Mouse (Mus musculus) liver, embryonic 13.5 days (tissue): ENCODE results near the gene AW549877. TPM values are rescaled to one million over a fixed set of nuclear protein-coding genes. Genes with fewer than 3 reads are reported as not detected.
A peak's percentile ranks its signal among the peaks of the same experiment; 100 is the strongest.

Source experiments
- ATAC-seq: fragments of 200-750 bp; cut with Nextera tagmentation; 2 replicates; pipeline ENCODE4 v1.8.0; 2017; ENCODE audit warnings: low read depth, mild to moderate bottlenecking, moderate number of reproducible peaks, moderate library complexity
- DNase-seq: peaks from one replicate; pipeline ENCODE4 v3.0.0; 2022
- H3K27ac ChIP-seq: fragments of 300-500 bp; sonication (generic); 2 replicates; pipeline ENCODE4 v1.5.1; 2015; ENCODE audit warnings: moderate library complexity, mild to moderate bottlenecking, inconsistent platforms
- H3K27me3 ChIP-seq: fragments of 300-500 bp; sonication (generic); 2 replicates; pipeline ENCODE4 v1.6.1; 2015; ENCODE audit warnings: mild to moderate bottlenecking, inconsistent platforms
- H3K36me3 ChIP-seq: fragments of 300-500 bp; sonication (generic); 2 replicates; pipeline ENCODE4 v1.6.1; 2015; ENCODE audit warnings: mild to moderate bottlenecking, inconsistent platforms
- H3K4me1 ChIP-seq: fragments of 300-500 bp; sonication (generic); replicated peaks from 2 replicates; pipeline ENCODE4 v1.6.1; 2015; ENCODE audit warnings: inconsistent platforms
- H3K4me2 ChIP-seq: fragments of 300-500 bp; sonication (generic); 2 replicates; pipeline ENCODE4 v1.6.1; 2015; ENCODE audit warnings: inconsistent platforms, mild to moderate bottlenecking, moderate library complexity
- H3K4me3 ChIP-seq: fragments of 300-500 bp; sonication (generic); replicated peaks from 2 replicates; pipeline ENCODE4 v1.5.1; 2015; ENCODE audit warnings: mild to moderate bottlenecking, inconsistent platforms
- H3K9ac ChIP-seq: fragments of 300-500 bp; sonication (generic); 2 replicates; pipeline ENCODE4 v1.6.1; 2015; ENCODE audit warnings: mild to moderate bottlenecking, inconsistent platforms
- H3K9me3 ChIP-seq: fragments of 300-500 bp; sonication (generic); replicated peaks from 2 replicates; pipeline ENCODE4 v1.6.1; 2016; ENCODE audit warnings: inconsistent platforms
- WGBS: fragments of 180-500 bp; shearing (Covaris S2); methylation state at CpG from one replicate; pipeline ENCODE4 v1.1.7; 2015; ENCODE audit not compliant: insufficient replicate concordance; 5-methylcytosine and 5-hydroxymethylcytosine counted together
- polyA plus RNA-seq: library from polyadenylated mRNA; unstranded; fragments of >200 nt; fragmentation: Nextera tagmentation; extraction: Ambion mirVana; gene quantifications from 2 replicates; pipeline ENCODE4 v1.2.1, GENCODE M21; 2015

Gene AW549877
- polyA plus RNA-seq, 1 experiment from 2014 or later = 4.8 TPM

- H3K27ac ChIP-seq = peak overlapping the region; percentile 90
- H3K36me3 ChIP-seq = peaks cover 11% of the 10 kb centered on the region
- WGBS = 59% methylated on average over 3 of the region's 3 CpGs
- ATAC-seq (peak; percentile 47; the same call in 1 of the 2 replicates), DNase-seq (no peak)
- no peaks in the 10 kb centered on the region for H3K9me3 ChIP-seq
- H3K9ac ChIP-seq = peak overlapping the region; percentile 80; the same call in 1 of the 2 replicates
- H3K27me3 ChIP-seq = no peaks in the 10 kb centered on the region
- H3K4me2 ChIP-seq = peak overlapping the region; percentile 85
- H3K4me1 ChIP-seq = peaks cover 9% of the 10 kb centered on the region
- peak overlapping the region; percentile 71 for H3K4me3 ChIP-seq
Measured at GRCm38 (mm10) chr15:3979871-3980270, 15.7 kb downstream of the AW549877 start.

GRCm38 (mm10) chr15:3979061-3979848, 16.3 kb downstream of the AW549877 start, which contains the start of gene Fbxo4:
TSS of gene Fbxo4 (minus strand) at chr15:3979573.
- H3K4me2 ChIP-seq = peak within 1 kb of the TSS; percentile 85
- H3K9me3 ChIP-seq = no peaks in the 10 kb centered on the region
- peak within 1 kb of the TSS; percentile 90 for H3K27ac ChIP-seq
- peaks cover 9% of the 10 kb centered on the region for H3K4me1 ChIP-seq
- peaks cover 6% of the 10 kb centered on the region; the same call in 1 of the 2 replicates for H3K36me3 ChIP-seq
- peak; percentile 28 for DNase-seq
- peak within 1 kb of the TSS; percentile 80 for H3K9ac ChIP-seq
- ATAC-seq = peak; percentile 97
- WGBS = under 1% methylated on average over 59 of the region's 61 CpGs
- no peaks in the 10 kb centered on the region for H3K27me3 ChIP-seq
- peak within 1 kb of the TSS; percentile 71 for H3K4me3 ChIP-seq

DNA sequence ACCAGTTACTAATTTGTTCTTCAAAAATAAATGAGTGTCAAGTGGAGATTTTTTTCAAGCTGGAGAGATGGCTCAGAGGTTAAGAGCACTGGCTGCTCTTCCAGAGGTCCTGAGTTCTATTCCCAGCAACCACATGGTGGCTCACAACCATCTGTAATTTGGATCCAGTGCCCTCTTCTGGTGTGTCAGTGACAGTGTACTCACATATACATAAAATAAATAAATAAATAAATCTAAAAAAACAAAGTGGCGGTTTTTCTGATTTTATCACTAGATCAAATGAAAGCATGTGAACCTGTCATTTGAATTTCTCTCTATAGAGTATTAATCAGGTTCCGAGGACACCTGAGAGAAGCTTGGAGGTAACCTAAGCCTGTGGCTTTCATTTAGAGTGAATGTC, 17.3 kb downstream of the AW549877 start:
- H3K4me2 ChIP-seq = no peak overlapping the region
- 75% methylated on average over 2 of the region's 2 CpGs for WGBS
- H3K4me3 ChIP-seq = no peak overlapping the region

GRCm38 (mm10) chr15:3973300-3973699, 22.2 kb downstream of the AW549877 start:
- H3K9me3 ChIP-seq = no peaks in the 10 kb centered on the region
- ATAC-seq (no peak), DNase-seq (no peak)
- no peak overlapping the region for H3K4me2 ChIP-seq
- no peak overlapping the region for H3K9ac ChIP-seq
- H3K36me3 ChIP-seq = no peaks in the 10 kb centered on the region
- no peak overlapping the region for H3K4me3 ChIP-seq
- no peaks in the 10 kb centered on the region for H3K4me1 ChIP-seq
- WGBS = 62% methylated on average over 3 of the region's 3 CpGs
- H3K27me3 ChIP-seq = no peaks in the 10 kb centered on the region
- no peak overlapping the region for H3K27ac ChIP-seq

More for the DNA sequence above, 17.3 kb downstream of the AW549877 start:
- DNase-seq (no peak), ATAC-seq (no peak)
- H3K36me3 ChIP-seq = 0 out of 2 replicates have a peak, but pooled peaks cover 3% of the 10 kb centered on the region
- H3K4me1 ChIP-seq = peaks cover 9% of the 10 kb centered on the region
- H3K27ac ChIP-seq = no peak overlapping the region
- no peak overlapping the region for H3K9ac ChIP-seq
- no peaks in the 10 kb centered on the region for H3K9me3 ChIP-seq
- no peaks in the 10 kb centered on the region for H3K27me3 ChIP-seq

- H3K9me3 ChIP-seq = no peaks in the 10 kb centered on the region
- H3K4me3 ChIP-seq = no peak overlapping the region
- no peak overlapping the region for H3K27ac ChIP-seq
- 81% methylated on average over 6 of the region's 6 CpGs for WGBS
- no peaks in the 10 kb centered on the region for H3K27me3 ChIP-seq
- DNase-seq = no peak
- H3K36me3 ChIP-seq = no peaks in the 10 kb centered on the region
- H3K4me2 ChIP-seq = no peak overlapping the region
- no peaks in the 10 kb centered on the region for H3K4me1 ChIP-seq
- H3K9ac ChIP-seq = no peak overlapping the region
- ATAC-seq = no peak
Measured at GRCm38 (mm10) chr15:3970193-3970592, 25.4 kb downstream of the AW549877 start.

DNA sequence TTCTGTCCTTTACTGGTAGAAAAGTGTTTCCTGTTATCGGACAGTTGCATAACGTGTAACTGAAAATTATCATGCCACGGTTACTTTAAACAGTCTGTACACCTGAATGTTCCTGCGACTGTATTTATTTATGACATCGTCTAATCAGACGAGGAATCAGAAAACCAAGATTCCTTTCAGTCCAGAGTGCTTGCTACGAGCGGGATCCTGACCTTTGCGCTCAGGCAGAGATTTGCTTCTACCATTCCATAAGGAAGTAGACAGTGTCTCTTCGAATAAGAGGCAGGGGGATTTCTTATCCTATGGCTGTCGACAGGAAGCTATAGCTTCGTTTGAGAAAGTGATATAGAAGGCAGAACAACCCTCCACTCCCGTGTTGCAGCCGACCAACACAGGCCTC, 25.8 kb downstream of the AW549877 start:
- H3K4me1 ChIP-seq = no peaks in the 10 kb centered on the region
- no peak overlapping the region for H3K27ac ChIP-seq
- 76% methylated on average over 14 of the region's 14 CpGs for WGBS
- no peaks in the 10 kb centered on the region for H3K9me3 ChIP-seq
- H3K4me2 ChIP-seq = no peak overlapping the region
- no peak for DNase-seq
- H3K36me3 ChIP-seq = no peaks in the 10 kb centered on the region
- no peak overlapping the region for H3K9ac ChIP-seq
- H3K27me3 ChIP-seq = no peaks in the 10 kb centered on the region
- no peak for ATAC-seq
- H3K4me3 ChIP-seq = no peak overlapping the region

DNA sequence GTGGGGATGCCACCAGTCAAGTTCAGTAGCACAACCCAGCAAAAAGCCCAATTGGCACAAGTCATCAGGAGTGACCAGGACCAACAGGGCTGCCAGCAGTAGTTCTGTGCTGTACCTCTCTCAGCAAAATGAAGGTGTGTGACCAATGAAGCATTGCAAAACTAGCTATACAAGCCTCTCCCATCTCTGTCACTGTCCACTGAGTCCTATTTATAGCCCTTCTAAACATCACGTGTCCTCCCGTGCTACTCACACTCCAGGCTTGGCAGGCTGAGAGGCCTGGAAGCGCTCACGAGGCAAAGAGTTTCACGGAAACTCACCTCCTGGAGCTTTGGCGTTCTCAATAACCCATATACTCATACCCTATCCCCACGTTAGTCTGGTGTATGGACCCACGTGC, 33.3 kb downstream of the AW549877 start:
- H3K4me2 ChIP-seq = no peak overlapping the region
- 70% methylated on average over 8 of the region's 8 CpGs for WGBS
- DNase-seq (no peak), ATAC-seq (no peak)
- no peak overlapping the region for H3K4me3 ChIP-seq
- no peaks in the 10 kb centered on the region for H3K9me3 ChIP-seq
- no peaks in the 10 kb centered on the region for H3K27me3 ChIP-seq
- no peak overlapping the region for H3K9ac ChIP-seq
- H3K27ac ChIP-seq = no peak overlapping the region
- no peaks in the 10 kb centered on the region for H3K36me3 ChIP-seq
- H3K4me1 ChIP-seq = no peaks in the 10 kb centered on the region

DNA sequence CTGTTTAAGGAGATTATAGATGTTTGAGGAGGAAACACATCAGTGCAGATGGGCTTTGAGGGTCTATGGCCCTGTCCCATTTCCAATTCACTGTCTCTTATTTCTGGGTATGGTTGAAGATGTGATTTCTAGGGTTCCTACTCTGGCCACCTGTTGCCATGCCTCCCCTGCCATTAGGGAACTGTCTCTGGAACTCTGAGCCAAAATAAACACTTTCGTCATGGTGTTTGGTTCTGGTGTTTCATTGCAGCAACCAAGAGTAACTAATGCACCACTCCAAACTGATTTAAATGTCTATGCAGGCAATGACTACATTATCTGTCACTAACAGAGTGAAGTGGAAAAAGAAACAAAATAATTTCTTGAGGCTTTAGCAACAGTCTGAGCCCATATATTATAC, 35.5 kb downstream of the AW549877 start:
- no peaks in the 10 kb centered on the region for H3K9me3 ChIP-seq
- no peak overlapping the region for H3K4me3 ChIP-seq
- no peak overlapping the region for H3K4me2 ChIP-seq
- no peak overlapping the region for H3K9ac ChIP-seq
- no peaks in the 10 kb centered on the region for H3K27me3 ChIP-seq
- H3K4me1 ChIP-seq = no peaks in the 10 kb centered on the region
- 70% methylated on average over 1 of the region's 1 CpGs for WGBS
- no peak for ATAC-seq
- no peaks in the 10 kb centered on the region for H3K36me3 ChIP-seq
- no peak for DNase-seq
- H3K27ac ChIP-seq = no peak overlapping the region

DNA sequence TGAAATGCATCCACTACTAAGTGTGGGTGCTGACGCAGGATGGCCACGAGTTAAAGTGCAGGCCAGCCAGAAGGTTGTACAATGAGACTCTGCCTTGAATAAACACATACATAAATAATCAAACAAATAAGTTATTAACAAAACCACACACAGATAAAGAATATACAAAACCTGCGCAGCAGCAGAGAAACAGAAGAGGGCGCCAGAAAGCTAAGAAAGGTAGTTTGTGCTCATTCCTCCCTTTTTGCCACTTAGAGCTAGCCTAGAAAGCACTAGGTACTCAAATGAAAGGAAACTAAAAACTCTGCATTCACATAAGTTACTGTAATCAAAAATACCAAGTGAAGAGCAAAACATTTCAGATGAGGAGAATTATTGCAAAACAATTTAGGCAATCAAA, 37.6 kb downstream of the AW549877 start:
- Histone ChIP-seq H3K4me3 (no peak overlapping the region), H3K27ac (no peak overlapping the region), H3K9ac (no peak overlapping the region), H3K36me3 (no peaks in the 10 kb centered on the region), H3K27me3 (no peaks in the 10 kb centered on the region), H3K4me1 (no peaks in the 10 kb centered on the region), H3K9me3 (no peaks in the 10 kb centered on the region), H3K4me2 (no peak overlapping the region)
- 21% methylated on average over 4 of the region's 4 CpGs for WGBS
- ATAC-seq (no peak), DNase-seq (peak; percentile 8)

DNA sequence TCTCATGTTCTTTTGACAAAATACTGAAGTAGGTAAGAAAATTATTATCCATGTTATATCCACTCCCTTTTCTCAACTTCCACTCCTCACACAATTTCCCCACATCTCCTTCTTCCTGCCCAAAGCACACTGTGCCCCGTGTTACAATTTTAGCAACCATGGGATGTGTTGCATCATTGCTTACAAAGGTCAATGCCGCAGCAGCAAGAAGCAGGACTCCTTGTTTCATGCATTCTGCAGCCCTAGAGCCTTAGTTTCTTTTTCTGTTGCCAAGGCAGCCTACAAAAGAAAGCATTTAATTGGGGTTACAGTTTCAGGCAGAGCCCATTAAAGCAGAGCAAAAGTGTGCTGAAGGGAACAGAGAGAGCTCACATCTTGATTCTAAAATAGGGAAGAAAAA, 40.6 kb downstream of the AW549877 start:
- Histone ChIP-seq H3K9ac (no peak overlapping the region), H3K4me2 (no peak overlapping the region), H3K4me3 (no peak overlapping the region), H3K4me1 (no peaks in the 10 kb centered on the region), H3K27me3 (no peaks in the 10 kb centered on the region), H3K27ac (no peak overlapping the region), H3K9me3 (no peaks in the 10 kb centered on the region), H3K36me3 (no peaks in the 10 kb centered on the region)
- 42% methylated on average over 2 of the region's 2 CpGs for WGBS
- DNase-seq (no peak), ATAC-seq (no peak)

DNA sequence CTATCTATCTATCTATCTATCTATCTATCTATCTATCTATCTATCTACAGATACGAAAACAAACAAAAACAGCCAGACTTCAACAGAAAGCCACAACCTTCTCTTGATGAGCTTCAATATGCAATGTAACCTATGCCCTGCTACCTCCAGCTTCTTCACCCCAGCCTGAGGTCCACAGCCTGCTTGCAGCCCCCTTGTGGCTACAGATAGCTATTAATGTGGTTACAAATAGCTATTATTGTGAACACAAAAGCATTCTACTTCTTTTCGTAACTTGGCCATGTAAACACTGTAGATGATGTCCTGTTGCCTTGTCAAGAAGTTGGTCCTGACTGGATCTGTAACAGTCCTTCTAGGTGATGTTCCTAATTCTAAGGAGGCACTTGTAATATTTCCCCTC, 57.4 kb downstream of the AW549877 start:
- no peaks in the 10 kb centered on the region for H3K9me3 ChIP-seq
- 65% methylated on average over 2 of the region's 2 CpGs for WGBS
- no peak for ATAC-seq

DNA sequence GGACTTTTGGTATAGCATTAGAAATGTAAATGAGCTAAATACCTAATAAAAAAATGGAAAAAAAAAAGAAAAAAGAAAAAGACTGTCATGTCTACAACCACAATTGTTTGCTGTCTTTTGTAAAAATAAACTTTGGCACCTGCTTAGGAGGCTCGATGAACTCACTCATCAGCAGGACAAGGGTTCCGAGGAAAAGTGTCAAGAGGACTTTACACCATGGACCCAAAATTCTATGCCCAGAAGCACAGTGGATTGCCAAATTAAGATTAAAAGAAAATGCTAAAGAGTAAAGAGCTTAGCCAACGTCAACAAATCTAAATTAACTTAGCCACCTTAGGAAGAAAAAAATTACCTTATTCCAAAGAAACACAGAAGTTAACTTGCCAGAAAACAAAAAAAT, 59.5 kb downstream of the AW549877 start:
- 65% methylated on average over 3 of the region's 3 CpGs for WGBS

More for the DNA sequence above, 57.4 kb downstream of the AW549877 start:
- Histone ChIP-seq H3K9ac (no peak overlapping the region), H3K27me3 (no peaks in the 10 kb centered on the region), H3K4me1 (no peaks in the 10 kb centered on the region), H3K4me3 (no peak overlapping the region), H3K27ac (no peak overlapping the region), H3K36me3 (no peaks in the 10 kb centered on the region), H3K4me2 (no peak overlapping the region)
- no peak for DNase-seq

More for the DNA sequence above, 59.5 kb downstream of the AW549877 start:
- Histone ChIP-seq H3K9me3 (no peaks in the 10 kb centered on the region), H3K27me3 (no peaks in the 10 kb centered on the region), H3K27ac (no peak overlapping the region), H3K4me2 (no peak overlapping the region), H3K36me3 (no peaks in the 10 kb centered on the region), H3K4me1 (no peaks in the 10 kb centered on the region), H3K9ac (no peak overlapping the region), H3K4me3 (no peak overlapping the region)
- no peak for DNase-seq
- ATAC-seq = no peak
